Mouse (Mus musculus) c-Kit-negative CD71-positive TER-119-positive erythroid progenitor cells, embryonic 14.5 days (primary cell): ENCODE measurements around the gene Ptpn7.

Experiments used
- DNase-seq: peaks from one replicate; pipeline ENCODE4 v3.0.0-alpha.2; 2013; ENCODE audit warnings: low read depth, low spot score

Ptpn7 gene

GRCm38 (mm10) chr1:135128986-135129385 lies 3.5 kb upstream of the Ptpn7 start:
- DNase-seq, result no peak

GRCm38 (mm10) chr1:135129543-135130183 lies 2.8 kb upstream of the Ptpn7 start:
- DNase-seq, result no peak

GRCm38 (mm10) chr1:135130376-135131018 lies 2.0 kb upstream of the Ptpn7 start:
- no peak for DNase-seq

- no peak for DNase-seq
Observed at GRCm38 (mm10) chr1:135131034-135131433, 1.5 kb upstream of the Ptpn7 start.

GRCm38 (mm10) chr1:135131560-135131959 lies 940 bp upstream of the Ptpn7 start:
- no peak for DNase-seq

GRCm38 (mm10) chr1:135132893-135133369 lies 431 bp downstream of the Ptpn7 start:
- DNase-seq, result no peak

- no peak for DNase-seq
Observed at GRCm38 (mm10) chr1:135133678-135134435, 1.4 kb downstream of the Ptpn7 start.

- no peak for DNase-seq
Observed at GRCm38 (mm10) chr1:135135111-135135787, 2.7 kb downstream of the Ptpn7 start.

- peak; percentile 68 for DNase-seq
Observed at GRCm38 (mm10) chr1:135136500-135136899, 4.0 kb downstream of the Ptpn7 start.

- no peak for DNase-seq
Observed at GRCm38 (mm10) chr1:135139906-135140305, 7.4 kb downstream of the Ptpn7 start.

GRCm38 (mm10) chr1:135142452-135142851 lies 10.0 kb downstream of the Ptpn7 start:
- DNase-seq, result no peak

- DNase-seq, result no peak
Observed at GRCm38 (mm10) chr1:135143940-135144339, 11.4 kb downstream of the Ptpn7 start.

- peak; percentile 61 for DNase-seq
Observed at GRCm38 (mm10) chr1:135146077-135146945, 13.8 kb downstream of the Ptpn7 start, which contains the start of gene Arl8a. Gene Arl8a (plus strand): TSS chr1:135146824.

- DNase-seq, result no peak
Observed at GRCm38 (mm10) chr1:135146946-135147701, 14.6 kb downstream of the Ptpn7 start.

- DNase-seq, result no peak
Observed at GRCm38 (mm10) chr1:135147702-135148058, 15.2 kb downstream of the Ptpn7 start.

- no peak for DNase-seq
Observed at GRCm38 (mm10) chr1:135148476-135148875, 16.0 kb downstream of the Ptpn7 start.

GRCm38 (mm10) chr1:135148996-135149395 lies 16.5 kb downstream of the Ptpn7 start:
- no peak for DNase-seq

GRCm38 (mm10) chr1:135154011-135154410 lies 21.5 kb downstream of the Ptpn7 start:
- DNase-seq, result no peak

GRCm38 (mm10) chr1:135154411-135154959 lies 22.0 kb downstream of the Ptpn7 start:
- DNase-seq, result peak; percentile 57

GRCm38 (mm10) chr1:135156300-135156699 lies 23.8 kb downstream of the Ptpn7 start:
- DNase-seq, result no peak
